Comparison of ENCODE assay signal across 8 mouse cellular contexts in the genomic region with DNA sequence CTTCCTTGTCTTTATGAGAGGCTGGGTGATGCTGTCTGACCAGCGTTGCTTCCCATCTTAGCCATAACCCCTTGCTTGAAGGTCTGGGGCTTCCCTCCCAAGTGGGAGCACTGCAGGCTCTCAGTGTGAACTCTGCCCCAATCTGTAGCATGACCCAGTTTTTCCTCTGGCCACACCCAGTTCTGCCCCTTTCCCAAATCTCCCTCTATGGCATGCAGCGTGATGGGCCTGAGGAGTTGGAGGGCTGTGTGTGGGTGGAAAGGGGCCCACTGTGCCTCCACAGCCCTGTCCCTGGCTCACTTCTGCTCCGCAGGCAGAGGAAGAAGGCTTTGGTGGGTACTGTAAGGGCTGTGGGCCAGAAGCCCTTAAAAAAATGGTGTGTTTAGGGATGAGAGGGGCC. TPM values are rescaled to one million over a fixed set of nuclear protein-coding genes. Genes with fewer than 3 reads are reported as not detected.
DNase-seq lines count a peak whose midpoint lies in the region; ATAC-seq and TF ChIP-seq lines count a peak whose summit lies in the region.

No protein-coding gene starts in this region.

- H3K9me3 ChIP-seq in erythroblast, embryonic 14.5 days (ENCODE audit: control insufficient read depth, low read length): no peaks in the 10 kb centered on the region
- H3K9me3 ChIP-seq in ES-E14 (ENCODE audit: control insufficient read depth, insufficient read depth, low read depth, low read length): no peaks in the 10 kb centered on the region
- H3K9me3 ChIP-seq in forebrain, embryonic 16.5 days (ENCODE audit: control insufficient read depth, low read length): no peaks in the 10 kb centered on the region
- H3K9me3 ChIP-seq in liver, embryonic 13.5 days (replicated peaks): no peaks in the 10 kb centered on the region

- H3K4me2 ChIP-seq in forebrain, embryonic 16.5 days (ENCODE audit: low read length): peak overlapping the region; percentile 79
- peak overlapping the region; percentile 98 for H3K4me2 ChIP-seq in liver, embryonic 13.5 days

- H3K4me1 ChIP-seq in erythroblast, embryonic 14.5 days (ENCODE audit: control insufficient read depth): peaks cover 84% of the 10 kb centered on the region
- peaks cover 0 to 25% of the 10 kb centered on the region in 2 experiments; a peak in 2 of 4 replicates for H3K4me1 ChIP-seq in ES-E14 (ENCODE audit: control insufficient read depth in 2 of 2, insufficient read depth in 2 of 2, low read length in 2 of 2, poor library complexity in 1 of 2)
- peaks cover 35% of the 10 kb centered on the region for H3K4me1 ChIP-seq in forebrain, embryonic 16.5 days (replicated peaks; ENCODE audit: control insufficient read depth, insufficient read depth, low read length)
- peaks cover 72% of the 10 kb centered on the region for H3K4me1 ChIP-seq in liver, embryonic 13.5 days (replicated peaks)

- peak overlapping the region; percentile 96 for H3K4me3 ChIP-seq in erythroblast, embryonic 14.5 days (replicated peaks)
- no peak overlapping the region for H3K4me3 ChIP-seq in ES-E14 (ENCODE audit: insufficient read depth in 1 of 2, low read depth in 1 of 2, low read length in 2 of 2, poor library complexity in 1 of 2, severe bottlenecking in 1 of 2)
- peak overlapping the region; percentile 96 for H3K4me3 ChIP-seq in forebrain, embryonic 16.5 days (replicated peaks; ENCODE audit: low read length)
- peak overlapping the region; percentile 95 for H3K4me3 ChIP-seq in liver, embryonic 13.5 days (replicated peaks)

- H3K9ac ChIP-seq in ES-E14 (ENCODE audit: insufficient read depth, low read depth, low read length, poor library complexity, severe bottlenecking): peak overlapping the region; percentile 91; the same call in 1 of the 2 replicates
- peak overlapping the region; percentile 80 for H3K9ac ChIP-seq in forebrain, embryonic 16.5 days (replicated peaks; ENCODE audit: low read depth, low read length)
- peak overlapping the region; percentile 97 for H3K9ac ChIP-seq in liver, embryonic 13.5 days

- DNase-seq in ES-E14 (ENCODE audit: low read depth, low spot score): no peak
- DNase-seq in liver, embryonic 13.5 days: no peak
- peak; percentile 38 for DNase-seq in thymus, postnatal 4 days
- DNase-seq in urinary bladder, adult 2 months (ENCODE audit: low spot score): no peak

- in situ Hi-C loops in ES-E14 (cut with MboI; ENCODE audit: low sequenced_read_pairs in 2 of 2, unreplicated experiment in 2 of 2): no loop called here

- H3K36me3 ChIP-seq in erythroblast, embryonic 14.5 days (ENCODE audit: control insufficient read depth): peaks cover 57% of the 10 kb centered on the region
- peaks cover 52% of the 10 kb centered on the region for H3K36me3 ChIP-seq in ES-E14 (ENCODE audit: control insufficient read depth, insufficient read depth, low read length, poor library complexity, severe bottlenecking)
- H3K36me3 ChIP-seq in forebrain, embryonic 16.5 days (ENCODE audit: control insufficient read depth, insufficient read depth): peaks cover 31% of the 10 kb centered on the region
- peaks cover 55% of the 10 kb centered on the region for H3K36me3 ChIP-seq in liver, embryonic 13.5 days

- H3K27ac ChIP-seq in ES-E14 (ENCODE audit: insufficient read depth, low read depth, low read length, poor library complexity, severe bottlenecking): no peak overlapping the region
- peak overlapping the region; percentile 86 for H3K27ac ChIP-seq in forebrain, embryonic 16.5 days (ENCODE audit: low read length)
- peak overlapping the region; percentile 55; the same call in 1 of the 2 replicates for H3K27ac ChIP-seq in liver, embryonic 13.5 days

- no peak for ATAC-seq in erythroblast, adult 5-6 weeks (replicated peaks; ENCODE audit: low FRiP score, poor library complexity, severe bottlenecking)
- no peak for ATAC-seq in forebrain, embryonic 16.5 days
- no peak for ATAC-seq in liver, embryonic 13.5 days (ENCODE audit: low read depth)
- no peak for ATAC-seq in frontal cortex, adult (ENCODE audit: low TSS enrichment)

- WGBS in forebrain, embryonic 16.5 days: 74% methylated on average over 3 of the region's 3 CpGs
- WGBS in liver, embryonic 13.5 days (ENCODE audit: insufficient replicate concordance): 76% methylated on average over 3 of the region's 3 CpGs

- H3K27me3 ChIP-seq in erythroblast, embryonic 14.5 days (ENCODE audit: control insufficient read depth): no peaks in the 10 kb centered on the region
- H3K27me3 ChIP-seq in forebrain, embryonic 16.5 days (replicated peaks; ENCODE audit: control insufficient read depth, insufficient read depth, low read length): no peaks in the 10 kb centered on the region
- H3K27me3 ChIP-seq in liver, embryonic 13.5 days: no peaks in the 10 kb centered on the region

TF ChIP-seq in ES-E14, 5 proteins besides CTCF, POLR2A, EP300 and RAD21:
- TF ChIP-seq ZC3H11A (IDR thresholded peaks at IDR 0.05; ENCODE audit: borderline replicate concordance, low read depth, low read length) (no peak), CHD2 (IDR thresholded peaks at IDR 0.05; ENCODE audit: low read depth, low read length) (no peak), HCFC1 (IDR thresholded peaks at IDR 0.05; ENCODE audit: borderline replicate concordance, insufficient read depth, low read length) (no peak)

RNA-seq across cellular contexts. Expression of gene Chd4, which starts 2.7 kb away (rescaled TPM):
- polyA plus RNA-seq in erythroblast, embryonic 14.5 days (2012): 6.8 TPM in 2 replicates
- total RNA-seq in erythroblast, adult 5-6 weeks (2015; ENCODE audit: low replicate concordance): 31.8 and 50.0 TPM in 2 replicates
- 70.6 and 102 TPM in 2 replicates for total RNA-seq in erythroblast, adult 5-6 weeks (2017; ENCODE audit: low replicate concordance)
- 344 and 351 TPM in 2 replicates for total RNA-seq in ES-E14 (2012; rRNA removed)
- 78.1 and 79.8 TPM in 2 replicates for polyA plus RNA-seq in forebrain, embryonic 16.5 days (2015; fragmentation: Nextera tagmentation; extraction: Ambion mirVana)
- 29.2 and 30.0 TPM in 2 replicates for polyA plus RNA-seq in liver, embryonic 13.5 days (2015; fragmentation: Nextera tagmentation; extraction: Ambion mirVana)
- polyA plus RNA-seq in urinary bladder, adult 2 months (2012; rRNA removed): 43.1 and 78.9 TPM in 2 replicates

RNA-seq across cellular contexts. Expression of gene Lpar5, which starts 30.8 kb away (rescaled TPM):
- 0.06 TPM in 1 of 2 replicates, not detected in the other for polyA plus RNA-seq in erythroblast, embryonic 14.5 days (2012)
- 3.1 TPM in 1 of 2 replicates, not detected in the other for total RNA-seq in erythroblast, adult 5-6 weeks (2015; ENCODE audit: low replicate concordance)
- total RNA-seq in erythroblast, adult 5-6 weeks (2017; ENCODE audit: low replicate concordance): 0.60 TPM in 1 of 2 replicates, not detected in the other
- total RNA-seq in ES-E14 (2012; rRNA removed): 5.0 and 9.3 TPM in 2 replicates
- polyA plus RNA-seq in forebrain, embryonic 16.5 days (2015; fragmentation: Nextera tagmentation; extraction: Ambion mirVana): 0.44 and 0.60 TPM in 2 replicates
- 1.6 and 2.1 TPM in 2 replicates for polyA plus RNA-seq in liver, embryonic 13.5 days (2015; fragmentation: Nextera tagmentation; extraction: Ambion mirVana)
- polyA plus RNA-seq in urinary bladder, adult 2 months (2012; rRNA removed): 2.9 and 4.2 TPM in 2 replicates

RNA-seq across cellular contexts. Expression of gene Nop2, which starts 33.2 kb away (rescaled TPM):
- 0.78 and 1.8 TPM in 2 replicates for polyA plus RNA-seq in erythroblast, embryonic 14.5 days (2012)
- 4.8 and 6.7 TPM in 2 replicates for total RNA-seq in erythroblast, adult 5-6 weeks (2015; ENCODE audit: low replicate concordance)
- total RNA-seq in erythroblast, adult 5-6 weeks (2017; ENCODE audit: low replicate concordance): 10.5 and 11.8 TPM in 2 replicates
- total RNA-seq in ES-E14 (2012; rRNA removed): 159 and 174 TPM in 2 replicates
- 54.4 and 55.3 TPM in 2 replicates for polyA plus RNA-seq in forebrain, embryonic 16.5 days (2015; fragmentation: Nextera tagmentation; extraction: Ambion mirVana)
- polyA plus RNA-seq in liver, embryonic 13.5 days (2015; fragmentation: Nextera tagmentation; extraction: Ambion mirVana): 60.6 and 65.5 TPM in 2 replicates
- polyA plus RNA-seq in urinary bladder, adult 2 months (2012; rRNA removed): 23.1 TPM in 2 replicates

RNA-seq across cellular contexts. Expression of gene Iffo1, which starts 46.5 kb away (rescaled TPM):
- 1.3 and 1.5 TPM in 2 replicates for polyA plus RNA-seq in erythroblast, embryonic 14.5 days (2012)
- 3.1 and 6.9 TPM in 2 replicates for total RNA-seq in erythroblast, adult 5-6 weeks (2015; ENCODE audit: low replicate concordance)
- total RNA-seq in erythroblast, adult 5-6 weeks (2017; ENCODE audit: low replicate concordance): 2.2 and 10.9 TPM in 2 replicates
- 15.1 and 16.5 TPM in 2 replicates for total RNA-seq in ES-E14 (2012; rRNA removed)
- 17.3 and 19.3 TPM in 2 replicates for polyA plus RNA-seq in forebrain, embryonic 16.5 days (2015; fragmentation: Nextera tagmentation; extraction: Ambion mirVana)
- polyA plus RNA-seq in liver, embryonic 13.5 days (2015; fragmentation: Nextera tagmentation; extraction: Ambion mirVana): 3.7 and 3.9 TPM in 2 replicates
- 28.6 and 29.0 TPM in 2 replicates for polyA plus RNA-seq in urinary bladder, adult 2 months (2012; rRNA removed)

RNA-seq across cellular contexts. Expression of gene Acrbp, which starts 49.0 kb away (rescaled TPM):
- 0.97 and 1.6 TPM in 2 replicates for polyA plus RNA-seq in erythroblast, embryonic 14.5 days (2012)
- 3.3 TPM in 1 of 2 replicates, not detected in the other for total RNA-seq in erythroblast, adult 5-6 weeks (2015; ENCODE audit: low replicate concordance)
- total RNA-seq in erythroblast, adult 5-6 weeks (2017; ENCODE audit: low replicate concordance): 7.0 and 11.6 TPM in 2 replicates
- 9.6 and 31.2 TPM in 2 replicates for total RNA-seq in ES-E14 (2012; rRNA removed)
- polyA plus RNA-seq in forebrain, embryonic 16.5 days (2015; fragmentation: Nextera tagmentation; extraction: Ambion mirVana): 21.4 and 31.6 TPM in 2 replicates
- polyA plus RNA-seq in liver, embryonic 13.5 days (2015; fragmentation: Nextera tagmentation; extraction: Ambion mirVana): 1.6 and 2.2 TPM in 2 replicates
- polyA plus RNA-seq in urinary bladder, adult 2 months (2012; rRNA removed): 23.5 and 24.7 TPM in 2 replicates

Comparison
In these comparisons a context has a peak if more than half of its experiments do, and no peak if none do; other contexts are left out.
1. H3K4me3 ChIP-seq: peak in erythroblast, embryonic 14.5 days (single experiment), forebrain, embryonic 16.5 days (single experiment) and liver, embryonic 13.5 days (single experiment); none in ES-E14 (0 of 2).
2. Peak in every context shown above with its lines, with median percentiles within 50 percentile points of each other: H3K9ac ChIP-seq.